Mouse (Mus musculus) gastrocnemius, postnatal 10 days (tissue): ENCODE data around the gene Tubb4b. TPM values are rescaled to one million over a fixed set of nuclear protein-coding genes. Genes with fewer than 3 reads are reported as not detected.

ENCODE experiments used
- DNase-seq: peaks from one replicate; pipeline ENCODE4 v3.0.0; 2021; ENCODE audit warnings: mixed read lengths
- total RNA-seq, 2 experiments: library from RNA; stranded (reverse); gene quantifications; 2 replicates each; pipeline ENCODE4 v1.2.3; 2021

Tubb4b gene
- total RNA-seq, 2 experiments from 2014 or later = 470 to 500 TPM

GRCm38 (mm10) chr2:25224766-25225752 lies 557 bp upstream of the Tubb4b start:
- peak; percentile 92 for DNase-seq

- DNase-seq = peak; percentile 78
These were observed 616 bp downstream of the Tubb4b start for GRCm38 (mm10) chr2:25223681-25224491.

GRCm38 (mm10) chr2:25221331-25221772 lies 3.1 kb downstream of the Tubb4b start:
- DNase-seq = no peak

- no peak for DNase-seq
These were observed 6.1 kb downstream of the Tubb4b start, which contains the start of gene Fam166a for GRCm38 (mm10) chr2:25218445-25218844. TSS of gene Fam166a (plus strand) at chr2:25218745.

- DNase-seq = no peak
These were observed 6.8 kb downstream of the Tubb4b start for GRCm38 (mm10) chr2:25217666-25218065.

GRCm38 (mm10) chr2:25214444-25214843 lies 10.1 kb downstream of the Tubb4b start, which contains the start of gene Stpg3:
TSS of gene Stpg3 (minus strand) at chr2:25214637.
- no peak for DNase-seq

- DNase-seq = no peak
These were observed 11.1 kb downstream of the Tubb4b start for GRCm38 (mm10) chr2:25213266-25213865.

GRCm38 (mm10) chr2:25211121-25211670 lies 13.3 kb downstream of the Tubb4b start, which contains the start of gene Nelfb:
TSS of gene Nelfb (minus strand) at chr2:25211489.
- peak; percentile 86 for DNase-seq

- DNase-seq = no peak
These were observed 13.8 kb downstream of the Tubb4b start for GRCm38 (mm10) chr2:25210686-25211085.

GRCm38 (mm10) chr2:25207593-25207992 lies 16.9 kb downstream of the Tubb4b start:
- DNase-seq = no peak

- no peak for DNase-seq
These were observed 20.8 kb downstream of the Tubb4b start for GRCm38 (mm10) chr2:25203631-25204214.

- no peak for DNase-seq
These were observed 23.9 kb downstream of the Tubb4b start for GRCm38 (mm10) chr2:25200631-25201030.

- DNase-seq = no peak
These were observed 26.6 kb downstream of the Tubb4b start for GRCm38 (mm10) chr2:25197946-25198345.

- no peak for DNase-seq
These were observed 27.3 kb downstream of the Tubb4b start for GRCm38 (mm10) chr2:25197191-25197590.

GRCm38 (mm10) chr2:25196172-25196954 lies 28.1 kb downstream of the Tubb4b start, which contains the start of gene Tor4a:
TSS of gene Tor4a (minus strand) at chr2:25196886.
- DNase-seq = peak; percentile 32

GRCm38 (mm10) chr2:25195211-25196156 lies 29.0 kb downstream of the Tubb4b start:
- no peak for DNase-seq

GRCm38 (mm10) chr2:25194486-25195171 lies 29.9 kb downstream of the Tubb4b start:
- no peak for DNase-seq

- no peak for DNase-seq
These were observed 30.5 kb downstream of the Tubb4b start for GRCm38 (mm10) chr2:25194006-25194405.

GRCm38 (mm10) chr2:25193330-25193770 lies 31.2 kb downstream of the Tubb4b start:
- DNase-seq = peak; percentile 79
